Mouse (Mus musculus) kidney, postnatal 0 days (tissue): ENCODE results near the gene Gm49383. TPM values are rescaled to one million over a fixed set of nuclear protein-coding genes. Genes with fewer than 3 reads are reported as not detected.

ENCODE experiments used
- ATAC-seq: fragments of 200-750 bp; cut with Nextera tagmentation; replicated peaks from 2 replicates; pipeline ENCODE4 v1.8.0; 2017; ENCODE audit warnings: low read depth, moderate number of reproducible peaks, moderate TSS enrichment, moderate library complexity; ENCODE audit not compliant: low FRiP score
- DNase-seq: peaks from one replicate; pipeline ENCODE4 v3.0.0-alpha.2; 2016; ENCODE audit warnings: low spot score
- H3K27ac ChIP-seq: fragments of 300-500 bp; sonication (generic); 2 replicates; pipeline ENCODE4 v1.5.1; 2014; ENCODE audit warnings: mild to moderate bottlenecking
- H3K27me3 ChIP-seq: fragments of 300-500 bp; sonication (generic); 2 replicates; pipeline ENCODE4 v1.6.1; 2014; ENCODE audit warnings: low read length, mixed read lengths; ENCODE audit not compliant: insufficient read depth
- H3K36me3 ChIP-seq: fragments of 300-500 bp; sonication (generic); 2 replicates; pipeline ENCODE4 v1.6.1; 2014; ENCODE audit warnings: low read length, mixed read lengths; ENCODE audit not compliant: insufficient read depth
- H3K4me1 ChIP-seq: fragments of 300-500 bp; sonication (generic); replicated peaks from 2 replicates; pipeline ENCODE4 v1.6.1; 2014; ENCODE audit warnings: antibody characterized with exemption, low read length, mixed read lengths; ENCODE audit not compliant: insufficient read depth
- H3K4me2 ChIP-seq: fragments of 300-500 bp; sonication (generic); 2 replicates; pipeline ENCODE4 v1.6.1; 2014; ENCODE audit warnings: mild to moderate bottlenecking, low read length, moderate library complexity, mixed read lengths
- H3K4me3 ChIP-seq: fragments of 300-500 bp; sonication (generic); replicated peaks from 2 replicates; pipeline ENCODE4 v1.5.1; 2014; ENCODE audit warnings: low read depth, low read length
- H3K9ac ChIP-seq: fragments of 300-500 bp; sonication (generic); 2 replicates; pipeline ENCODE4 v1.6.1; 2014; ENCODE audit warnings: low read depth, low read length
- H3K9me3 ChIP-seq: fragments of 300-500 bp; sonication (generic); replicated peaks from 2 replicates; pipeline ENCODE4 v1.6.1; 2016; ENCODE audit warnings: low read length, inconsistent platforms, mixed read lengths
- CTCF ChIP-seq: IDR thresholded peaks from 2 replicates; pipeline ENCODE4 v1.5.1; 2016; ENCODE audit warnings: antibody characterized with exemption, low read depth, mild to moderate bottlenecking, moderate library complexity
- WGBS: fragments of 180-500 bp; shearing (Covaris S2); extraction: QIAGEN DNeasy Blood & Tissue Kit; methylation state at CpG from one replicate; pipeline ENCODE4 v1.1.7; 2014; 5-methylcytosine and 5-hydroxymethylcytosine counted together
- polyA plus RNA-seq: library from polyadenylated mRNA; unstranded; fragments of >200 nt; fragmentation: Nextera tagmentation; extraction: Ambion mirVana; gene quantifications from 2 replicates; pipeline ENCODE4 v1.2.1, GENCODE M21; 2015

The Gm49383 gene
- 15.2 and 19.8 TPM in 2 replicates for polyA plus RNA-seq

- peak; percentile 89 for DNase-seq
- peak within 1 kb of the TSS; percentile 92 for H3K4me3 ChIP-seq
- peak within 1 kb of the TSS; percentile 91 for H3K27ac ChIP-seq
- no peaks in the 10 kb centered on the region for H3K9me3 ChIP-seq
- TF ChIP-seq CTCF: no peak
- under 1% methylated on average over 75 of the region's 75 CpGs for WGBS
- peak; percentile 68 for ATAC-seq
- H3K36me3 ChIP-seq: 0 out of 2 replicates have a peak, but pooled peaks cover 3% of the 10 kb centered on the region
- H3K4me1 ChIP-seq: peaks cover 8% of the 10 kb centered on the region
- peak within 1 kb of the TSS; percentile 71 for H3K4me2 ChIP-seq
- H3K27me3 ChIP-seq: no peaks in the 10 kb centered on the region
- peak within 1 kb of the TSS; percentile 83 for H3K9ac ChIP-seq
Measured at GRCm38 (mm10) chr12:69196444-69197377, at the start of gene Gm49383. Gm49383 (minus strand) TSS chr12:69197104.

GRCm38 (mm10) chr12:69241771-69242431, 45.0 kb upstream of the Gm49383 start:
- TF ChIP-seq CTCF: no peak
- H3K4me1 ChIP-seq: no peaks in the 10 kb centered on the region
- H3K27me3 ChIP-seq: no peaks in the 10 kb centered on the region
- H3K4me3 ChIP-seq: peak overlapping the region; percentile 64
- ATAC-seq: peak; percentile 91
- under 1% methylated on average over 61 of the region's 64 CpGs for WGBS
- H3K4me2 ChIP-seq: peak overlapping the region; percentile 82
- H3K27ac ChIP-seq: peak overlapping the region; percentile 67
- no peaks in the 10 kb centered on the region for H3K36me3 ChIP-seq
- H3K9ac ChIP-seq: peak overlapping the region; percentile 81
- peak; percentile 72 for DNase-seq
- H3K9me3 ChIP-seq: no peaks in the 10 kb centered on the region

GRCm38 (mm10) chr12:69241405-69241770, 44.5 kb upstream of the Gm49383 start:
- Histone ChIP-seq H3K4me1 (no peaks in the 10 kb centered on the region), H3K4me3 (peak overlapping the region; percentile 64), H3K27ac (peak overlapping the region; percentile 67), H3K4me2 (peak overlapping the region; percentile 82), H3K36me3 (no peaks in the 10 kb centered on the region), H3K9me3 (no peaks in the 10 kb centered on the region), H3K9ac (peak overlapping the region; percentile 81), H3K27me3 (no peaks in the 10 kb centered on the region)
- peak; percentile 4 for DNase-seq
- WGBS: 2% methylated on average over 3 of the region's 3 CpGs
- TF ChIP-seq CTCF: no peak
- ATAC-seq: no peak; the same call in 1 of the 2 replicates

GRCm38 (mm10) chr12:69240876-69241275, 44.0 kb upstream of the Gm49383 start, which contains the start of gene Klhdc1:
Klhdc1 (plus strand) TSS chr12:69241176.
- DNase-seq: no peak
- WGBS: 70% methylated on average over 6 of the region's 6 CpGs
- no peak for TF ChIP-seq CTCF
- Histone ChIP-seq H3K27ac (peak within 1 kb of the TSS; percentile 67), H3K27me3 (no peaks in the 10 kb centered on the region), H3K4me1 (no peaks in the 10 kb centered on the region), H3K4me2 (peak within 1 kb of the TSS; percentile 82), H3K9me3 (no peaks in the 10 kb centered on the region), H3K4me3 (peak within 1 kb of the TSS; percentile 64), H3K36me3 (no peaks in the 10 kb centered on the region), H3K9ac (peak within 1 kb of the TSS; percentile 81)
- ATAC-seq: no peak

GRCm38 (mm10) chr12:69238284-69238683, 41.4 kb upstream of the Gm49383 start:
- no peaks in the 10 kb centered on the region for H3K36me3 ChIP-seq

GRCm38 (mm10) chr12:69235782-69236181, 38.9 kb upstream of the Gm49383 start:
- DNase-seq (no peak), ATAC-seq (no peak)
- H3K4me3 ChIP-seq: no peak overlapping the region
- TF ChIP-seq CTCF: no peak
- H3K9me3 ChIP-seq: no peaks in the 10 kb centered on the region
- 92% methylated on average over 6 of the region's 6 CpGs for WGBS
- no peak overlapping the region for H3K27ac ChIP-seq
- H3K36me3 ChIP-seq: no peaks in the 10 kb centered on the region
- no peaks in the 10 kb centered on the region for H3K4me1 ChIP-seq
- H3K9ac ChIP-seq: no peak overlapping the region
- H3K4me2 ChIP-seq: no peak overlapping the region
- H3K27me3 ChIP-seq: no peaks in the 10 kb centered on the region

More at GRCm38 (mm10) chr12:69238284-69238683, 41.4 kb upstream of the Gm49383 start:
- peak; percentile 41; the same call in 1 of the 2 replicates for TF ChIP-seq CTCF
- WGBS: 37% methylated on average over 3 of the region's 3 CpGs
- ATAC-seq: no peak
- Histone ChIP-seq H3K27me3 (no peaks in the 10 kb centered on the region), H3K4me1 (no peaks in the 10 kb centered on the region), H3K9me3 (no peaks in the 10 kb centered on the region), H3K4me2 (no peak overlapping the region), H3K27ac (no peak overlapping the region), H3K9ac (no peak overlapping the region), H3K4me3 (no peak overlapping the region)
- DNase-seq: peak; percentile 32
